Mouse (Mus musculus) myocyte (in vitro differentiated cells): ENCODE measurements around the gene Slc22a21. TPM values are rescaled to one million over a fixed set of nuclear protein-coding genes. Genes with fewer than 3 reads are reported as not detected.

Source experiments
- H3K27me3 ChIP-seq: one replicate; pipeline ENCODE4 v1.6.1; 2011; ENCODE audit not compliant: control insufficient read depth, insufficient read depth, insufficient read length
- H3K36me3 ChIP-seq: one replicate; pipeline ENCODE4 v1.6.1; 2011; ENCODE audit not compliant: control insufficient read depth, insufficient read depth
- H3K4me2 ChIP-seq: one replicate; pipeline ENCODE4 v1.6.1; 2011; ENCODE audit warnings: low read depth, control low read depth
- H3K4me3 ChIP-seq: one replicate; pipeline ENCODE4 v1.5.1; 2011; ENCODE audit warnings: mild to moderate bottlenecking, control low read depth, moderate library complexity
- H3K79me2 ChIP-seq: one replicate; pipeline ENCODE4 v1.6.1; 2011; ENCODE audit not compliant: control insufficient read depth, insufficient read depth
- H3ac ChIP-seq: one replicate; pipeline ENCODE4 v1.6.1; 2011; ENCODE audit not compliant: control insufficient read depth, insufficient read length
- CEBPB ChIP-seq: IDR thresholded peaks from 2 replicates; pipeline ENCODE4 v1.6.1; 2011; ENCODE audit warnings: mild to moderate bottlenecking, moderate library complexity; ENCODE audit not compliant: poor library complexity, insufficient read depth, severe bottlenecking
- E2F4 ChIP-seq: IDR thresholded peaks from one replicate; pipeline ENCODE4 v1.6.1; 2011; ENCODE audit warnings: mild to moderate bottlenecking, control low read depth, moderate library complexity; ENCODE audit not compliant: insufficient read depth
- MAX ChIP-seq: IDR thresholded peaks from one replicate; pipeline ENCODE4 v1.6.1; 2011; ENCODE audit warnings: low read depth, mild to moderate bottlenecking, control low read depth
- MYOD1 ChIP-seq, 3 experiments: IDR thresholded peaks; one replicate each; pipeline ENCODE4 v1.6.1; 2011; ENCODE audit warnings: control low read depth in 2 of 3, low read depth in 2 of 3, mild to moderate bottlenecking in 2 of 3, moderate library complexity in 1 of 3; ENCODE audit not compliant: insufficient read length in 2 of 3, control insufficient read depth in 1 of 3
- MYOG ChIP-seq, 3 experiments: IDR thresholded peaks; one replicate each; pipeline ENCODE4 v1.6.1; 2011; ENCODE audit warnings: control low read depth in 2 of 3, low read depth in 2 of 3, mild to moderate bottlenecking in 2 of 3; ENCODE audit not compliant: insufficient read length in 2 of 3, control insufficient read depth in 1 of 3, insufficient read depth in 1 of 3
- POLR2A ChIP-seq: IDR thresholded peaks from one replicate; pipeline ENCODE4 v1.6.1; 2011; ENCODE audit warnings: low read depth, mild to moderate bottlenecking, control low read depth, moderate library complexity; ENCODE audit not compliant: insufficient read length
- POLR2AphosphoS2 ChIP-seq: IDR thresholded peaks from one replicate; pipeline ENCODE4 v1.6.1; 2011; ENCODE audit warnings: low read depth, control low read depth; ENCODE audit not compliant: insufficient read length
- REST ChIP-seq: IDR thresholded peaks from one replicate; pipeline ENCODE4 v1.6.1; 2011; ENCODE audit warnings: mild to moderate bottlenecking, control low read depth, moderate library complexity; ENCODE audit not compliant: insufficient read depth, insufficient read length
- SRF ChIP-seq: IDR thresholded peaks from one replicate; pipeline ENCODE4 v1.6.1; 2011; ENCODE audit warnings: low read depth; ENCODE audit not compliant: control insufficient read depth, insufficient read length
- TCF12 ChIP-seq: IDR thresholded peaks from one replicate; pipeline ENCODE4 v1.6.1; 2011; ENCODE audit warnings: mild to moderate bottlenecking, control low read depth; ENCODE audit not compliant: poor library complexity, insufficient read depth, severe bottlenecking
- TCF3 ChIP-seq: IDR thresholded peaks from one replicate; pipeline ENCODE4 v1.6.1; 2011; ENCODE audit warnings: low read depth, control low read depth; ENCODE audit not compliant: insufficient read length
- USF1 ChIP-seq: IDR thresholded peaks from one replicate; pipeline ENCODE4 v1.6.1; 2011; ENCODE audit warnings: low read depth, mild to moderate bottlenecking, control low read depth, moderate library complexity
- polyA plus RNA-seq: library from polyadenylated mRNA; unstranded; fragments of >200 nt; fragmentation: generic; extraction: Trizol; gene quantifications from one replicate; pipeline ENCODE4 v1.2.1, GENCODE M21; 2012; ENCODE audit warnings: missing spikeins

The Slc22a21 gene
- polyA plus RNA-seq, 1 experiment, result 1.6 TPM

- no peak overlapping the region for H3K4me2 ChIP-seq
- H3K79me2 ChIP-seq, result no peaks in the 10 kb centered on the region
- no peak overlapping the region for H3K4me3 ChIP-seq
- H3K27me3 ChIP-seq, result no peaks in the 10 kb centered on the region
- H3K36me3 ChIP-seq, result no peaks in the 10 kb centered on the region
- no peak overlapping the region for H3ac ChIP-seq
- TF ChIP-seq MAX (no peak), SRF (no peak), POLR2AphosphoS2 (no peak), POLR2A (no peak), MYOG (IDR thresholded peaks at IDR 0.05; ENCODE audit: control insufficient read depth in 1 of 3, insufficient read depth in 1 of 3, insufficient read length in 2 of 3, low read depth in 2 of 3) (no peak), CEBPB (no peak), MYOD1 (IDR thresholded peaks at IDR 0.05; ENCODE audit: control insufficient read depth in 1 of 3, insufficient read length in 2 of 3, low read depth in 2 of 3) (no peak), TCF12 (no peak), E2F4 (no peak), REST (no peak)
Observed at GRCm38 (mm10) chr11:54016051-54016450, 35.9 kb upstream of the Slc22a21 start.

GRCm38 (mm10) chr11:54012961-54013360, 32.8 kb upstream of the Slc22a21 start:
- no peak overlapping the region for H3K4me2 ChIP-seq
- H3K27me3 ChIP-seq, result no peaks in the 10 kb centered on the region
- TF ChIP-seq REST, result no peak
- TF ChIP-seq USF1, result no peak
- TF ChIP-seq MYOG (IDR thresholded peaks at IDR 0.05; ENCODE audit: control insufficient read depth in 1 of 3, insufficient read depth in 1 of 3, insufficient read length in 2 of 3, low read depth in 2 of 3), result no peak
- no peak for TF ChIP-seq CEBPB
- no peak for TF ChIP-seq TCF3
- TF ChIP-seq TCF12, result no peak
- TF ChIP-seq POLR2AphosphoS2, result no peak
- TF ChIP-seq POLR2A, result no peak
- TF ChIP-seq E2F4, result no peak
- no peak for TF ChIP-seq MAX
- H3K36me3 ChIP-seq, result no peaks in the 10 kb centered on the region
- no peak overlapping the region for H3K4me3 ChIP-seq
- no peak overlapping the region for H3ac ChIP-seq
- H3K79me2 ChIP-seq, result no peaks in the 10 kb centered on the region

- H3ac ChIP-seq, result no peak overlapping the region
- no peak for TF ChIP-seq USF1
- no peak for TF ChIP-seq TCF3
- TF ChIP-seq TCF12, result no peak
- no peak for TF ChIP-seq SRF
- no peak for TF ChIP-seq POLR2AphosphoS2
- no peak for TF ChIP-seq MAX
- TF ChIP-seq E2F4, result no peak
- TF ChIP-seq MYOG (IDR thresholded peaks at IDR 0.05; ENCODE audit: control insufficient read depth in 1 of 3, insufficient read depth in 1 of 3, insufficient read length in 2 of 3, low read depth in 2 of 3), result no peak
- TF ChIP-seq CEBPB, result no peak
- no peak for TF ChIP-seq POLR2A
- no peak for TF ChIP-seq REST
- H3K4me3 ChIP-seq, result no peak overlapping the region
- no peaks in the 10 kb centered on the region for H3K27me3 ChIP-seq
- no peaks in the 10 kb centered on the region for H3K79me2 ChIP-seq
- H3K4me2 ChIP-seq, result no peak overlapping the region
- no peaks in the 10 kb centered on the region for H3K36me3 ChIP-seq
Observed at GRCm38 (mm10) chr11:54011255-54011654, 31.1 kb upstream of the Slc22a21 start.

DNA sequence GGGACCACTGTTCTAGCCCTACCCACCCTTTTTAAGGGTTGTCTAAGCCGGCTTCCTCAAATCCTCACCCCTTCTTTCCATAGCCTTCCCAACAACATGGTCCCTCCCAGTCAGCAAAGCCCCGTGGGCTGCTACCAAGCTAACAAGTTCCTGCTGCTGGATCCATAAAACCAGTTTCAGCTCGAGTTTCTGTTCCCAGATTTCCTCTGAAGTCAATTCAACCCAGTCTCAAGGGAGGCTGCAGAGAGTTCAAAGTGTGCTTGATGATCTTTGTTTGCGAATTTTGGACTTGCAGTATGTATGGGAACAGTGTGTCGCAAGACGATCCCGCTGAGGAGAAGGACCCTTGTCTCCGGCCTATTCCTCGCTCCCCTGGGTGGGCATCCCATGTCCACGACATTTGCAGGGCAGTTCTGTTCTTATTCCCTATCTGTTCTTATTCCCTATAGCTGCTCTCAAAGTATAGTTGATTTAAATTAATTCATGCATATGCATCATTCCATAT, 28.3 kb upstream of the Slc22a21 start:
- Histone ChIP-seq H3ac (no peak overlapping the region), H3K27me3 (no peaks in the 10 kb centered on the region), H3K79me2 (no peaks in the 10 kb centered on the region), H3K4me2 (no peak overlapping the region), H3K4me3 (no peak overlapping the region), H3K36me3 (no peaks in the 10 kb centered on the region)
- TF ChIP-seq CEBPB, result no peak
- TF ChIP-seq E2F4, result no peak
- no peak for TF ChIP-seq POLR2A
- no peak for TF ChIP-seq MAX
- no peak for TF ChIP-seq SRF
- TF ChIP-seq POLR2AphosphoS2, result no peak
- TF ChIP-seq MYOG (IDR thresholded peaks at IDR 0.05; ENCODE audit: control insufficient read depth in 1 of 3, insufficient read depth in 1 of 3, insufficient read length in 2 of 3, low read depth in 2 of 3), result no peak
- no peak for TF ChIP-seq REST
- TF ChIP-seq TCF12, result no peak
- TF ChIP-seq MYOD1 (IDR thresholded peaks at IDR 0.05; ENCODE audit: control insufficient read depth in 1 of 3, insufficient read length in 2 of 3, low read depth in 2 of 3), result no peak
- TF ChIP-seq USF1, result no peak
- TF ChIP-seq TCF3, result no peak

DNA sequence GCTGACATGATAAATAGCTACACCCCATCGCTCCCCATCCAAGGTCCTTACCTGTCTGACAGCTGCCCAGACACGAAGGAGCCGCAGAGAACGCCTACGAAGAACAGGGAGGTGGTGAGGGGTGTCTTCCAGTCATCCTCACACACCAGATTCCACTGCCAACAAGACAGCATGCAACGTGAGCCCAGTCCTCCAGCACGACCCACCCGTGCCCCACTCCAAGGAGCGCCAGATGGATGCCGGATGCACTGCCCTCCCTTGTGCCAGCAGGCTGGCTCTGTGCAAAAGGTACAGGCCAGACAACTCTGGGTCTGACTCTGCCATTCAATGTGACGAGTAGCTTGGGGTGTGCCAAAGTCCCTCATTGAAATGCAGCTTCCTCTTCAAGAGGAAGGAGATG, 27.6 kb upstream of the Slc22a21 start:
- no peak for TF ChIP-seq TCF3
- no peak for TF ChIP-seq USF1
- TF ChIP-seq CEBPB, result no peak
- no peak for TF ChIP-seq SRF
- no peak for TF ChIP-seq POLR2AphosphoS2
- TF ChIP-seq MAX, result no peak
- no peak for TF ChIP-seq MYOG (IDR thresholded peaks at IDR 0.05; ENCODE audit: control insufficient read depth in 1 of 3, insufficient read depth in 1 of 3, insufficient read length in 2 of 3, low read depth in 2 of 3)
- TF ChIP-seq REST, result no peak
- no peak for TF ChIP-seq TCF12
- TF ChIP-seq E2F4, result no peak
- TF ChIP-seq POLR2A, result no peak
- Histone ChIP-seq H3K4me2 (no peak overlapping the region), H3K79me2 (no peaks in the 10 kb centered on the region), H3ac (no peak overlapping the region), H3K36me3 (no peaks in the 10 kb centered on the region), H3K4me3 (no peak overlapping the region), H3K27me3 (no peaks in the 10 kb centered on the region)
